Mouse (Mus musculus) brain, embryonic 14.5 days (tissue): Measurements from ENCODE around the gene Dtx3l.

Experiments
- CTCF ChIP-seq: fragments of 200-500 bp; IDR thresholded peaks from 2 replicates; pipeline ENCODE4 v1.5.1; 2012; ENCODE audit warnings: inconsistent platforms, mild to moderate bottlenecking, moderate library complexity, borderline replicate concordance; ENCODE audit not compliant: insufficient read depth, insufficient read length; ENCODE audit errors: extremely low read depth
- POLR2A ChIP-seq: fragments of 200-500 bp; IDR thresholded peaks from 2 replicates; pipeline ENCODE4 v1.6.1; 2012; ENCODE audit warnings: mild to moderate bottlenecking, inconsistent platforms, borderline replicate concordance; ENCODE audit not compliant: poor library complexity, insufficient read depth, insufficient read length, severe bottlenecking; ENCODE audit errors: extremely low read depth

DNA sequence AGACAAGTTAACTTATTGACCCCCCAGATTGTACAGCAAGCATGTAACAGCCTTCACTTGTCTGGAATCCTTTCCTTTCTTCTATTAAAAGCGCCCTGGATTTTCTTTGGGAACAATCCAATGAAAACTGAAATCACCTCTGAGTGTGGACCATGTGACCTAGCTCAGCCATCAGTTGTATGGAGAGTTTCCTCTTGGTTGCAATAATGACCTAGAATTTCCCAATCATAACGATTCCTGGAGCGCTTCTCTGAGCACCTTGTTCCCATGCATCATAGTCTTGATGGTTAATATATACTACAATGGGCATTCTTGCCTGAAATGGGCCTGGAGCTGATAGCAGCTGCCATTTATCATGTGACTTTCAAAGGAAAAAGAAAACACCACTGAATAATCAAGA lies 38.4 kb downstream of the Dtx3l start:
- TF ChIP-seq CTCF, result no peak
- no peak for TF ChIP-seq POLR2A
